Mouse (Mus musculus): Measurements from ENCODE around the gene Csnk1g2.

Gene Csnk1g2

DNA sequence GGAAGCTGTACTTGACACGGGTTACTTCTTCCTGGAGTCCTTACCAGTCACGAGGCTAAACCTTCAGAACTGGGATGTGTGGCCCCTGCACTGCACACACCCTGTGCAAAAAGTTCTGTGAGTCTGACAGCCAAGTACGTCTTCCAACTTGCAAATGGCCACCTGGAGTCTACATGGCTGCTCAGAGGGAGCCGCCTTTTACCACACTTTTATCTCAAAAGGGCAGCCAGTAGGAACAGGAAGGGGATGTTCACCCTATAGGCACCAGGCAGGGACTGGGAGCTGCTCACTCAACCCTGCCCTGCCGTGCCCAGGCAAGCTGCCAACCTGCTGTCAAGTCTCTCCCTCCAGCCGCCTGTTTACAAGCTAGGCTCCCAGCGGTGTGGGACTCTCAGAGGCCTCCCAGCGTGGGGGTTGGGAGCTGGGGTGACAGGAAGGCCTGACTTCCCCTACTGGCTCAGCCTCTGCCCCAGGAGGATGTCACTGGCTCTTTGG is 55.4 kb downstream of the Csnk1g2 start, which contains the start of gene Mknk2:
Gene Mknk2, minus strand, starts transcription at position 171 of the 495 bp plus-strand sequence.
- in situ Hi-C loops (cut with MboI, MseI), result no loop called here

DNA sequence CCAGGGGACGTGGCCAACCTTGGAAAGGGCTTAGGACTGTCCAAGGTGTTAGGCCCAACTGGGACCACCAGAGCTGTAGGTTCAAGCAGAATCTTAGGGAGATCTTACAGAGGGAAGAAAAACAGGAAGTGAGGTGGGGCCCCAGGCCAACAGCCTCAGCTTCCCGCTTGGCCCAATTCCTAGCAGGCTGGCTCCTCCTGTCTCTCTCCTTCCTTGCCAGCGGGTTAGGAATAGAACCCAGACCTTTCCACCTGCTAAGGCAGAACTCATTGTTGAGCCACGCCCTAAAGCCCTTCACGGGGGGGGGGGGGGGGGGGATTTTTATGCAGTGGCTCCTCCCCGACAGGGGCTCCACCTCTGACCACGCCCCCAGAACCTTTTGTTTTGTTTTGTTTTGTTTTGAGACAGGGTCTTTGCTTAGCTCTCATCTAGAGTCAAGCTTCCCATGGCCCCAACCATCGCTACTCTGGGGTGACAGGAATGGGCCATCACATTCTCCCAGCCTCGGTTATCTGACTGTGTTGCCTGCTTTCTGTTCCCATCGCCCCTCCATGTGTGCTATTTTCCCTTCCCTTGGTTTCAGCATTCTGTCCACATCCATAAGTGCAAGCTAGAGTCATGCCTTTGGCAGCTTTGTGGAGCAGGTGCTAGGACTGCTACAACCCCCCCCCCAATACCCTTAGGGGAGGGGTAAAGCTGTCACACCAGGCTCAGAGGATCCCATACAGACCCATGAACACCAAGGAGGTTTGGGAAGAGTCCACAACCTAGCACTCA is 56.2 kb downstream of the Csnk1g2 start:
- in situ Hi-C loops (cut with MboI, MseI), result no loop called here

DNA sequence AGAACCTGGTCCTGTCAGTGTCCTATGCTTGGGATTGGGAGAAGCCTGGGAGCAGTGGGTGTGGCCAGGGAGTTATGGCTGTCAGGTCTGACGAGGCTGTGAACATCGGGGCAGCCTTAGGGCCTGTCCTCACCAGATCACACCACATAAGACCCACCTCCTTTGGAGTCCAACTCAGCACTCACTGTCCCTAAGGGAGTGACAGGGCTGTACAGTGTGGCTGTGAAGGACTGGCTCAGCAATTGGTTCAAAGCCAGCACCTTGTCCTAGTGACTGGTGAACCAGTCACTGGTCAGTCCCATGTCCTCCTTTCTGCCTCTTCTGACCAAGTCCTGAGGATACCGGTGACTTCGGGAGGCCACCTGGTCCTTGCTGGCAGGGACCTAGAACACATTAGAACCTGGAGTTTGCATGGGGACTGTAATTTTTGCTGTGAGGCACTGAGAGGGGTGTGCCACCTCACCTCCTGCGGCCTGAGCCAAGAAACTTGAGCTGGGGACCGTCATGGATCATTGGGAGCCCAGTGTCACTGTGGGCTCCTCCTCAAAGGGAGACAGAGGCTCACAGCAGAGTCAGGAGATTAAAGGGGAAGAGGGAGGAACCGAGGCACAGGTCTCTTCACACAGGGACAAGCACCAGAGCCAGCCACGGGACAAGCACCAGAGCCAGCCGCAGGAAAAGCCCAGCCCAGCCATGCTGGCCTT is 57.1 kb downstream of the Csnk1g2 start:
- in situ Hi-C loops (cut with MboI, MseI), result loop anchor here (5.0 to 10.0 kb wide), 2 partner anchors 105 to 657 kb away; partner anchors contain the start of gene Klf16 (in 1 of the 2)

DNA sequence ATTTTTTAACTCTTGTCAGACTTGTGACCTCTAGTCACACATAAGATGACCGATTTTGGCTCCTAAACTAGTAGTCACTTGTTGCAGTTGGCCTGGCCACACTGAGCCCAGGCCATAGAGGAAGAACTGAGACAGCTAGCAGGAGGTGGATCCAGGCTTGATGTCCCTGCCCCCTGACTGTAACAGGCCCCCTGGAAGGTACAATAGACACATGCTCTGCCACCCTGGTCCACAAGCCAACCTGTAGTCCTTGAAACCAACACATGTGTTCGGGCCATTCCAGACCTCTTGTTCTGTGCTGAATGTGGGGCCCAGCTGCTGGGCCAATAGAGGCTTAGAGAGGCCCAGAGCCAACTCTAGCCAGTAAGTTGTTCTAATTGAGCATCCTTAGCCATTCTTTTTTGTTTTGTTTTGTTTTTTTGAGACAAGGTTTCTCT is 57.6 kb downstream of the Csnk1g2 start:
- in situ Hi-C loops (cut with MboI, MseI), result loop anchor here (5.0 to 10.0 kb wide), 2 partner anchors 105 to 658 kb away; partner anchors contain the start of gene Klf16 (in 1 of the 2)

DNA sequence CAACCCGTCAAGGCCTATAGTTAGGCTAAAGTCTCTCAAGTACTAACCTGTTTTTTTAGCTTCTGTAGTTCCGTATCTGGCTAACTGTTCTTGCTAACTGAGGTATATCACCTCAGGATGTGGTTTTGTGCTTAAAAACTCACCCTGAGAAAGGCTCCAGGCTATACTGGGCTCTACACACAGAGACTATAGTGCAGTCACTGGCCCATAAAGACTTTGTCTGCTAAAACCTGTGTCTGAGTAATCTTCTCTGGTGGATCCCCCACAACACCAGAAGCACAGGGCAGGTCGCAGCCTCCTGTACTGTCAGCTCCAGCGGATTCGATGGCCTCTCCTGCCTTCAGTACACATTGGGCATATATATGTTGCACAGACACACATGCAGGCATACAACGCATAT is 59.4 kb downstream of the Csnk1g2 start:
- in situ Hi-C loops (cut with MboI, MseI), result loop anchor here (5.0 to 10.0 kb wide), 2 partner anchors 107 to 660 kb away; partner anchors contain the start of gene Klf16 (in 1 of the 2)

DNA sequence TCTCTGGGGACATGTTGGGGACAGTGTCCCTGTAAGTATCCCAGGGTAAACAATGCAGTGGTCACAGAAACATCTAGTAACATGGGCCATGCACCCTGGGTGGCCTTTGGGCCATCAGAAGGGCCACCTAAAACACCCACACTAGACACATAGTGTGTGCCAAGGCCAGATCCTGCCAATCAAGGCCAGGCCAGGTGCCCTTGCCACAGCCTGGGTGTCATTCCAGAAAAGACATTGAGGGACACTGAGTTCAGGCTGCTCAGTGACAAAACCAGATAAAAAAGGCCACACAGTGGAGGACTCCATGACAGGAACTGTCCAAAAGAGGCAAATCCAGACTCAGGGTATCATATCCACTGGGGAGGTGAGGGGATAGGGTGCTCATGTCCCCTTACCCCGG is 61.0 kb downstream of the Csnk1g2 start:
- in situ Hi-C loops (cut with MboI, MseI), result loop anchor here (5.0 to 10.0 kb wide), 2 partner anchors 109 to 661 kb away; partner anchors contain the start of gene Klf16 (in 1 of the 2)

DNA sequence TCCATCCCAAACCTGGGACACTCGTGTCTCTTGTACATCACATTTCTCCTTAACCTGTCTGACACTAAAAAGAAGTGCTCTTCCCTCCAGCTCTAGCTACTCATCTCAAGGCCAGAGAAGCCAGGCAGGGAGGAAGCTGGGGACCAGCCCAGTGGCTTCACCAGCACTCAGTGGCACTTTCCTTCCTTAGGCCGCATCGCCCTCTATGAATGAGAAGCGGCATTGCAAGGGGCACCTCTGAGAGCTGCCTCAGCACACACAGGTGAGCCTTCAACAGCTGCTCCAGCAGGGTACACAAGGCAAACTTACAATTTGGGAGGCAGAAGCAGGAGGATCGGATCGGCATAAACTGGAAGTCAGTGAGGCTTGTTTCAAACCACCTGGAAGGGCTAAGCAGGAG is 61.6 kb downstream of the Csnk1g2 start:
- in situ Hi-C loops (cut with MboI, MseI), result loop anchor here (5.0 to 10.0 kb wide), 2 partner anchors 109 to 662 kb away; partner anchors contain the start of gene Klf16 (in 1 of the 2)

DNA sequence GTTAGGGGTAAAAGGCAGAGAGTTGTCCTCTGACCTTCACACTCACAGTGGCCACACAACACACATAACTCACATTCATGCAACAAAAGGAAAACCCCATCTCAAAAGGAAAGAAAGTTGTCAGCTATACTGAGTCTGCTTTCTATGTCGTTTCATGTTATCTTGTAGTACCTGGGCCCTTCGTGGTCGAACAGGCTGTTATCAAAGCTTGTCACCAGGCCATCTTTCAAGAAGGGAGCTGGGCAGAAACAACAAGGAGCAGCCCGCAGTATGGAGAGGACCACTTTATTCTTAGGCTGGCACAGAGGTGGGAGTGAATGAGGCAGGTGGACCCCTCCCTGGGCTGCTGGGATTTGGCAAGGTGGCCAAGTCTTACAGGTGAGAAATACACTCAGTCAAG is 62.3 kb downstream of the Csnk1g2 start:
- in situ Hi-C loops (cut with MboI, MseI), result loop anchor here (5.0 to 10.0 kb wide), 4 partner anchors 78 to 663 kb away; partner anchors contain the start of genes Klf16 (in 2 of the 2) and Gm49322 (in 1 of the 2)

DNA sequence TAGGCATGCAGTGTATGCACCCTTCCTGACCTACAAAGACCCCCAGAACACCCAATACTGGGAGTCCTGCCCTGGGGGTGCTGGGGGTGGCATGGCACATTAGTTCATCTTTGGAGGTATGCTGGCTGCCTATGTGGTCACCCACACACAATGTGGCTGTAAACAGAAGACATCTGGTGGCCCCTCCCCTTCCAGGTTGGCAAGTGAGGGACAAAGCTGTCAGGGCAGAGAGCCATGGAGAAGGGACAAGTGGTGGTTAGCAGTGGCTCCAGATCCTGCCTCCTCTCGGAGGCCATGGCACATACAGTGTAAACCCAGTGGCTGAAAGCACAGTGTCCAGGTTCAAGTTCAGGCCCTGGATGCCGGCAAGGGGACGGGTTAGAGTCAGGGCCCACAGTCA is 64.0 kb downstream of the Csnk1g2 start:
- in situ Hi-C loops (cut with MboI, MseI), result loop anchor here (5.0 to 10.0 kb wide), 3 partner anchors 79 to 112 kb away; partner anchors contain the start of genes Klf16 (in 2 of the 2) and Gm49322 (in 1 of the 2)

DNA sequence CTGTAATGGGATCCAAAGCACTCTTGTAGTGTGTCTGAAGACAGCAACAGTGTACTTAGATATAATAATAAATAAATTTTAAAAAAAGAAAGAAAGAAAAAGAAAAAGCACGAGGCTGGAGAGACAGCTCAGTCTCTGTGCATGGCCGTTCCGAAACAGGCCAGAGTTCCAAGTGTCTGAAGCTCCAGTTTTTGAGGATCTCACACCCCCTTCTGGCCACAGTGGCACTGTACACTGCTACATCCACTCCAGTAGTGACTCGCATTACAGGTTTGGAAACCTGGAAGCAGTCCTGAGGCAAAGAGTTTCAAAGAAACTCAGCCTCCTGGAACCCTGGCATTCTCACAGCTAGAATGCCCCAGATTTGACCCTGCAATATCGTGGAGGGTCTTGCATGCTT is 65.2 kb downstream of the Csnk1g2 start:
- in situ Hi-C loops (cut with MboI, MseI), result loop anchor here (5.0 to 10.0 kb wide), 3 partner anchors 81 to 113 kb away; partner anchors contain the start of genes Klf16 (in 2 of the 2) and Gm49322 (in 1 of the 2)
